Mouse (Mus musculus): ENCODE measurements around the gene Ascl2.

- no peak; the same call in 1 of the 2 replicates for TF ChIP-seq GATA1 (IDR thresholded peaks at IDR 0.05; ENCODE audit: low read length)
- no peak for TF ChIP-seq TAL1 (IDR thresholded peaks at IDR 0.05; ENCODE audit: low read length)
Observed at GRCm38 (mm10) chr7:142996998-142997397, 27.9 kb upstream of the Ascl2 start.
